Mouse (Mus musculus): ENCODE data around the gene Tln1. TPM values are rescaled to one million over a fixed set of nuclear protein-coding genes. Genes with fewer than 3 reads are reported as not detected.
"Not testable (repeated sequence)": the region's sequence is repeated elsewhere in the genome, so short reads cannot be mapped to it uniquely, and the experiment has no call there.

Tln1 gene
- polyA plus RNA-seq, 1 experiment from 2014 or later = 60.4 TPM

DNA sequence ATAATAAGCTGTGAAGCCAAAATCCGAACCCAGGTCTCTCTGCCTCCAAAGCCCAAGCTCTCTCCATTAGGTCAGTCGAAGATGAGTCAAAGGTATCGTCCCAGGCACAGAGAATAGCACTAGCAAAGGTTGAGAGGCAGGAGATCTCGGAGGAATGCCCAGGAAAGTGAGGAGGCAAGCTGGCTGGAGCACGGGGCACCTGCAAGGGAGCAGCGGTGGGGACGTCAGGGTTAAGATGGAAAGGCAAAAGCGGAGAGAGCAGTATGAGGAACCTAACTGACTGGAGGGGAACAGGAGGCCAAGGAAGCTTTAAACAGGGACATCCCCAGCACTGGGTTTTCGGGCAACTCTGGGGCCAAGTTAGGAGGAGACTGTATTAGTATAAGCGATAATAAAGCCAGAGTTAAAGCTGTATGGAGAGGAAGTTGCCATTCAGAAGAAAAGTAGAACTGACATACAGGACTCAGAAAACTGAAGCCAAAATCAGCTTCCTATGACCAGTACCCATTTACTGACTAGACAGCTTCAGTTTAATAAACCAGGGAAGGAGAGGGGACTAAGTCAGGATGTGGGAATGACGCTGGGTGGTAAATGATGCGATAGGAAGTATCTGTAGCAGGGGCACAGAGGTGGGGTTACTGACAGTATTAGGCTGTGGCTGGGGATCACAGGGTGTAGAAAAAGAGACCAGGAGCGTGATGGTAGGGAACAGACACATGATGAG is 2.8 kb downstream of the Tln1 start:
- no peak overlapping the region; the same call in 1 of the 2 replicates for H3K4me3 ChIP-seq (ENCODE audit: low read depth, low read length)
- ATAC-seq (ENCODE audit: low FRiP score) (no peak), DNase-seq (ENCODE audit: low spot score) (no peak)
- no peak overlapping the region; the same call in 1 of the 2 replicates for H3K9ac ChIP-seq (ENCODE audit: low read depth, low read length)
- 80% methylated on average over 13 of the region's 13 CpGs for WGBS
- peaks cover 6% of the 10 kb centered on the region; the same call in 1 of the 2 replicates for H3K36me3 ChIP-seq (ENCODE audit: control insufficient read depth, insufficient read depth, low read length)
- no peaks in the 10 kb centered on the region for H3K9me3 ChIP-seq (ENCODE audit: control insufficient read depth, low read length)
- H3K4me2 ChIP-seq (replicated peaks; ENCODE audit: low read depth, low read length) = peak overlapping the region; percentile 11; the same call in 1 of the 2 replicates
- H3K27me3 ChIP-seq (ENCODE audit: control insufficient read depth, insufficient read depth, low read length) = no peaks in the 10 kb centered on the region
- H3K27ac ChIP-seq (ENCODE audit: low read depth, low read length) = no peak overlapping the region
- H3K4me1 ChIP-seq (replicated peaks; ENCODE audit: control insufficient read depth, insufficient read depth, low read length) = peaks cover 24% of the 10 kb centered on the region

DNA sequence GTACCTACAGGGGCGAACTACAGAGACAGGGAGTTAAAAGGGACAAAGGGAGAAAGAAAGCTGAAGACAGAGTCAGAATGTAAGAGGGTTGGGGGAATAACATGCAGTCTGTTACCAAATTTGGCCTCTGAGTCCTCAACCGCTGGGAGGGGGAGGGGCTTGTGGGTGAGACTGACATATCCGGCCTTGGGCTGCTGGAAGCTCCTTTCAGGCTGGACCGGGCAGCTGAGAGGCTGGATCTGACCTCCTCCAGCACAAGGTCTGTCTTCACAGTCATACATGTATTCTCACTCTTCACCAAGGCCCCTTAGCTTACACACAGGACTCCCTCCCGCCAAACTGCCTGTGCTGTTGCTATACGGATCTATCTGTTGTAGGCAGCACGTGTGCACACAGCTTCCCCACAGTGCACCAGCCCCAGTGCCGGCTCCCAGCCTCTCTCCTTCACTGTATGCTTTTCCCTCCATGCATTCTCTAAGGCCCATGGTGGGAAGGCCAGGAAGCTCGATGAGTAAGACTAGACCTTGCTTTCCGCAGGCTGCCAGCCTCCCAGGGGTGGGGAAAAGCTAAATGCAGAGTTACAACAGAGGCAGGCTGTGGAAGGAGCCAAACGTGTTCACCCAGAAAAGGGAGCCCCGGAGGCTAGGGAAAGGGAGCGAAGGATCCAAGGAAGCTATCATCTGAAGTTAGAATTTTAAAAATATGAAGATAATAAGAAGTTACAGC is 3.7 kb downstream of the Tln1 start:
- Histone ChIP-seq H3K9ac (ENCODE audit: low read depth, low read length) (0 out of 2 replicates have a peak overlapping the region, but pooled peaks have one; percentile 4), H3K4me3 (ENCODE audit: low read depth, low read length) (peak overlapping the region; percentile 8; the same call in 1 of the 2 replicates), H3K4me1 (replicated peaks; ENCODE audit: control insufficient read depth, insufficient read depth, low read length) (peaks cover 24% of the 10 kb centered on the region), H3K27ac (ENCODE audit: low read depth, low read length) (peak overlapping the region; percentile 53; the same call in 1 of the 2 replicates), H3K4me2 (replicated peaks; ENCODE audit: low read depth, low read length) (peak overlapping the region; percentile 27), H3K27me3 (ENCODE audit: control insufficient read depth, insufficient read depth, low read length) (no peaks in the 10 kb centered on the region), H3K36me3 (ENCODE audit: control insufficient read depth, insufficient read depth, low read length) (peaks cover 7% of the 10 kb centered on the region; the same call in 1 of the 2 replicates), H3K9me3 (ENCODE audit: control insufficient read depth, low read length) (no peaks in the 10 kb centered on the region)
- DNase-seq (ENCODE audit: low spot score) (peak; percentile 61), ATAC-seq (ENCODE audit: low FRiP score) (no peak)
- WGBS = 20% methylated on average over 13 of the region's 13 CpGs

DNA sequence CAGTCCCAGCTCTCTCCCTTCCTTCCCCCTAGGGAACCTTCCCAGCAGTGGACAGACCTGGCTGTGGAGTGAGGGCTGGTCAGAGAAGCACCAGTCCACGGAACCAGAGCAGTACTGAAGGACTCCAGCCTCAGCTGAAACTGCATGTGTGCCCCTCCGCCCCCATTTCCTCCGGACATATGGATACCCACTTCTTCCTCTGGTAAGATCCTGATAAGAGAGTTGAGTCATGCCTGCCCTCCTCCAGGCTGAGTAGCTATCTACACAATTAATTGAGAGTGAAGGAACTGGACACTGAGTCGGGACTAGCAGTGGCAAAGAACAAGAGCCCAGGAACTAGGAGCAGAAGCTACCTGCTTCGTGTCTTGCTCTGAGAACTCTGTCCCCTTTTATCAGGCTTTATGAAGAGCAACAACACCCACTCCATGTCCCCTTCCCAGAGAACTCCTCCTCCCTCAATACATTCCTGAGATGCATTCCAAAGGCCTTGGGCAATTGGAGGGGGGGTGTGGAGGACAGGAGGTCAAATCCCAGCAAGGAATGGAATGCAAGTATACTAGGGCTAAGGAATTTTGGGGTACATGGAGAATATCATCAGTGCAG is 4.4 kb downstream of the Tln1 start:
- peaks cover 11% of the 10 kb centered on the region for H3K36me3 ChIP-seq (ENCODE audit: control insufficient read depth, insufficient read depth, low read length)
- H3K4me2 ChIP-seq (replicated peaks; ENCODE audit: low read depth, low read length) = peak overlapping the region; percentile 27
- no peaks in the 10 kb centered on the region for H3K27me3 ChIP-seq (ENCODE audit: control insufficient read depth, insufficient read depth, low read length)
- no peak overlapping the region for H3K4me3 ChIP-seq (ENCODE audit: low read depth, low read length)
- ATAC-seq (ENCODE audit: low FRiP score) (no peak), DNase-seq (ENCODE audit: low spot score) (no peak)
- peaks cover 22% of the 10 kb centered on the region for H3K4me1 ChIP-seq (replicated peaks; ENCODE audit: control insufficient read depth, insufficient read depth, low read length)
- 0 out of 2 replicates have a peak overlapping the region, but pooled peaks have one; percentile 53 for H3K27ac ChIP-seq (ENCODE audit: low read depth, low read length)
- 0 out of 2 replicates have a peak overlapping the region, but pooled peaks have one; percentile 4 for H3K9ac ChIP-seq (ENCODE audit: low read depth, low read length)
- H3K9me3 ChIP-seq (ENCODE audit: control insufficient read depth, low read length) = no peaks in the 10 kb centered on the region
- 45% methylated on average over 5 of the region's 5 CpGs for WGBS

DNA sequence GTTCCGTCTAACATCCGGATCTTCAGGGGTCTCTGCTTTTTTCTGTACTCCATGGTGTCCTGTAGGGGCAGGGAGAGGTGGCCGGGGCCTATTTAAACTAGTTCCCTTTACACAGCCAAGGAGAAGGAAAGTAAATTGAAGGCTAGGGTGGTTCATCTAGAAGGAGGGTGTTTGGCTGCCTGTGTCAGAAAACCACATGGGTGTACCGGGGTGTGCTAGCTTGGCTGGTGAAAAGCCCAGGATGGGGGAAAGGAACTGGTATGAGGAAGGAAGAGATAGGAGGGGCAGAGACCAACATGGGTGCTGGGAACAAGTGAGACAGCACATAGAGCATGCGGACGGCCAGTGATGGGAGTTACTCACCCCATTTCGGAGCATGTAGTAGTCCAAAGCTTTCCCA is 6.6 kb downstream of the Tln1 start:
- DNase-seq (ENCODE audit: low spot score) (no peak), ATAC-seq (ENCODE audit: low FRiP score) (no peak)
- Histone ChIP-seq H3K4me1 (replicated peaks; ENCODE audit: control insufficient read depth, insufficient read depth, low read length) (peaks cover 19% of the 10 kb centered on the region), H3K4me2 (replicated peaks; ENCODE audit: low read depth, low read length) (no peak overlapping the region), H3K9ac (ENCODE audit: low read depth, low read length) (no peak overlapping the region), H3K27me3 (ENCODE audit: control insufficient read depth, insufficient read depth, low read length) (no peaks in the 10 kb centered on the region), H3K36me3 (ENCODE audit: control insufficient read depth, insufficient read depth, low read length) (peaks cover 21% of the 10 kb centered on the region), H3K27ac (ENCODE audit: low read depth, low read length) (no peak overlapping the region), H3K9me3 (ENCODE audit: control insufficient read depth, low read length) (no peaks in the 10 kb centered on the region; the same call in 1 of the 2 replicates), H3K4me3 (ENCODE audit: low read depth, low read length) (no peak overlapping the region)
- WGBS = 94% methylated on average over 7 of the region's 7 CpGs

DNA sequence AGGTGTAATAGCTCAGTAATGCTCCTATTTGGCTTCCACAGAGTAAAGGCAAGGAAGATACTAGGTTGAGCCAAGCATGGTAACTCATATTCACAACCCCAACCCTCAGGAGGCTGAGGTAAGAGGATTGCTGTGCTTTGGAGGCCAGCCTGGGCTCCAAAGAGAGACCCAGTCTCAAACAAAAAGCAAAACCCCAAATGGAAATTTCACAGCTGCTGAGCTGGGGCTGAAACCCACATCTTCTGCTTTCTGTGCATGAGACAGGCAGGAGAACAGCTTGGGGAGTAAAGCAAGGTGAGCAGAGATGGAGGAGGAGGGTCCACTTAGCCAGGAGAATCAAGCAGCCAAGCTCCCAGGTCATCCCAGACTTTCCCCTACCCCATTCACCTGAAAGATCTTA is 8.6 kb downstream of the Tln1 start:
- H3K27me3 ChIP-seq (ENCODE audit: control insufficient read depth, insufficient read depth, low read length) = no peaks in the 10 kb centered on the region
- H3K36me3 ChIP-seq (ENCODE audit: control insufficient read depth, insufficient read depth, low read length) = peaks cover 24% of the 10 kb centered on the region
- no peak overlapping the region for H3K4me3 ChIP-seq (ENCODE audit: low read depth, low read length)
- H3K27ac ChIP-seq (ENCODE audit: low read depth, low read length) = no peak overlapping the region
- DNase-seq (ENCODE audit: low spot score) (no peak), ATAC-seq (ENCODE audit: low FRiP score) (no peak)
- H3K4me1 ChIP-seq (replicated peaks; ENCODE audit: control insufficient read depth, insufficient read depth, low read length) = peaks cover 7% of the 10 kb centered on the region; the same call in 1 of the 2 replicates
- no peak overlapping the region for H3K9ac ChIP-seq (ENCODE audit: low read depth, low read length)
- H3K9me3 ChIP-seq (ENCODE audit: control insufficient read depth, low read length) = no peaks in the 10 kb centered on the region; the same call in 1 of the 2 replicates
- no peak overlapping the region for H3K4me2 ChIP-seq (replicated peaks; ENCODE audit: low read depth, low read length)

DNA sequence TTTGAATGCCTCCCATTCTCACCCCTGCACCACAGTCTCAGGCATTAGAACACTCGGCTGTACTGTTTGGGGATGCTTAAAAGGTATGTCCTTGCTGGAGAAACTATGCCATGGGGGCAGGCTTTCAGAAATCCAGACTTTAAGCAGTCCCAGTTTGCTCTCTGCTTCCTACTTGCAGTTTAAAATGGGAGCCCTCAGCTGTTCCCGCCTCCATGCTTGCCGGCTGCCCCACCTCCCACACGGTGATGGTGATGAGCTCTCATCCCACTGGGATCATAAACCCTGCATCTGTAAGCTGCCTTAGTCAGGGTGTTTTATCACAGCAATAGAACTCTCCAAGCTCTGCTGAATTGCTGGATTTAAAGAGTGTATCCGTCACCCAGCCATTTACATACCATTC is 10.1 kb downstream of the Tln1 start:
- no peak for DNase-seq (ENCODE audit: low spot score)
- 97% methylated on average over 5 of the region's 5 CpGs for WGBS
- H3K36me3 ChIP-seq (ENCODE audit: control insufficient read depth, insufficient read depth, low read length) = peaks cover 26% of the 10 kb centered on the region
- no peak overlapping the region for H3K27ac ChIP-seq (ENCODE audit: low read depth, low read length)
- H3K9ac ChIP-seq (ENCODE audit: low read depth, low read length) = no peak overlapping the region
- no peak overlapping the region for H3K4me3 ChIP-seq (ENCODE audit: low read depth, low read length)
- no peak for ATAC-seq (ENCODE audit: low FRiP score)
- no peaks in the 10 kb centered on the region for H3K27me3 ChIP-seq (ENCODE audit: control insufficient read depth, insufficient read depth, low read length)
- no peaks in the 10 kb centered on the region; the same call in 1 of the 2 replicates for H3K9me3 ChIP-seq (ENCODE audit: control insufficient read depth, low read length)
- no peaks in the 10 kb centered on the region for H3K4me1 ChIP-seq (replicated peaks; ENCODE audit: control insufficient read depth, insufficient read depth, low read length)
- no peak overlapping the region for H3K4me2 ChIP-seq (replicated peaks; ENCODE audit: low read depth, low read length)

DNA sequence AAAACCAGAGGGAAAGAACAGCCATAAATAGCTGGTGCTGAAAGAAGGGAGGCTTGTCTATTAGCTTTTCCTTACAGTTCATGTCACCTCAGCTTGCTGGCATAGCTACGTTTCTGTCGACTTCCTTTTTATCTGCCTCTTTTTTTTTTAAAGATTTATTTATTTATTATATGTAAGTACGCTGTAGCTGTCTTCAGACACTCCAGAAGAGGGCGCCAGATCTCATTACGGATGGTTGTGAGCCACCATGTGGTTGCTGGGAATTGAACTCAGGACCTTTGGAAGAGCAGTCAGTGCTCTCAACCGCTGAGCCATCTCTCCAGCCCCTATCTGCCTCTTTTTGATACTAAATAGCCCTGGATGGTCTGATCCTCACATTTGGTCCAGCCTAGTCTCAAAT is 10.6 kb downstream of the Tln1 start:
- not testable (repeated sequence) for H3K9me3 ChIP-seq (ENCODE audit: control insufficient read depth, low read length); H3K9ac ChIP-seq (ENCODE audit: low read depth, low read length); ATAC-seq (ENCODE audit: low FRiP score); DNase-seq (ENCODE audit: low spot score); H3K4me1 ChIP-seq (replicated peaks; ENCODE audit: control insufficient read depth, insufficient read depth, low read length); H3K4me2 ChIP-seq (replicated peaks; ENCODE audit: low read depth, low read length); H3K27ac ChIP-seq (ENCODE audit: low read depth, low read length); H3K4me3 ChIP-seq (ENCODE audit: low read depth, low read length); H3K27me3 ChIP-seq (ENCODE audit: control insufficient read depth, insufficient read depth, low read length)
- H3K36me3 ChIP-seq (ENCODE audit: control insufficient read depth, insufficient read depth, low read length) = peaks cover 29% of the 10 kb centered on the region
- 92% methylated on average over 6 of the region's 6 CpGs for WGBS

DNA sequence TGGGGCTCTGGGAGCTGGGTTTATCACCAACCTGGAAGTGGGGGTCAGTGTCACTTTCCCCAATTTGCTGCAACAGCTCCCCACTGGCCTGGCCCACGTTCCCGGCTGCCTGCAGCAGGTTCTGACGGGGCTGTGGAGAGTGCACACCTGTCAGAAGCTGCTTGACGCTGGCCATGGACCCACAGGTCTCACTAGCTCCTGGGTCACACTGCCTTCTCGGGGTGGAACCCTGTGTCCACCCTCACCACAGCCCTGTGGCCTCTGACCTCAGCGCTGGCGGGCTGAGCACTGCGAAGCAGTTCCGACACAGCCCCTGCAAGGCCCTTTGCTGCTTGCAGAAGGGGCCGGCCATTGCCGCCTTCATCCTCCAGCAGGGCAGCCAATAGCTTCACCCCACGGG is 13.4 kb downstream of the Tln1 start:
- no peaks in the 10 kb centered on the region; the same call in 1 of the 2 replicates for H3K9me3 ChIP-seq (ENCODE audit: control insufficient read depth, low read length)
- H3K4me3 ChIP-seq (ENCODE audit: low read depth, low read length) = no peak overlapping the region
- H3K36me3 ChIP-seq (ENCODE audit: control insufficient read depth, insufficient read depth, low read length) = peaks cover 31% of the 10 kb centered on the region
- DNase-seq (ENCODE audit: low spot score) = no peak
- no peak overlapping the region for H3K9ac ChIP-seq (ENCODE audit: low read depth, low read length)
- no peak overlapping the region for H3K27ac ChIP-seq (ENCODE audit: low read depth, low read length)
- H3K27me3 ChIP-seq (ENCODE audit: control insufficient read depth, insufficient read depth, low read length) = no peaks in the 10 kb centered on the region
- no peaks in the 10 kb centered on the region for H3K4me1 ChIP-seq (replicated peaks; ENCODE audit: control insufficient read depth, insufficient read depth, low read length)
- H3K4me2 ChIP-seq (replicated peaks; ENCODE audit: low read depth, low read length) = no peak overlapping the region
- 93% methylated on average over 12 of the region's 12 CpGs for WGBS
- no peak for ATAC-seq (ENCODE audit: low FRiP score)
